Mouse (Mus musculus): ENCODE measurements around the gene Cmss1. TPM values are rescaled to one million over a fixed set of nuclear protein-coding genes. Genes with fewer than 3 reads are reported as not detected.

Gene Cmss1
- total RNA-seq, 2 experiments from 2014 or later = 66.4 to 77.2 TPM

- DNase-seq = peak; percentile 64 to 69
- intact Hi-C loops (cut with DNase I) = loop anchor here (2.0 to 5.0 kb wide), 2 partner anchors 36 to 229 kb away; no protein-coding TSS in a partner anchor
Measured at GRCm38 (mm10) chr16:57362679-57363401, 243.8 kb downstream of the Cmss1 start.

GRCm38 (mm10) chr16:57360785-57361184 lies 245.9 kb downstream of the Cmss1 start:
- no peak for DNase-seq
- intact Hi-C loops (cut with DNase I) = loop anchor here (5.0 kb wide), 1 partner anchor 232 kb away; no protein-coding TSS in a partner anchor

- DNase-seq = no peak
- intact Hi-C loops (cut with DNase I) = no loop called here
Measured at GRCm38 (mm10) chr16:57359251-57359650, 247.4 kb downstream of the Cmss1 start.

GRCm38 (mm10) chr16:57357011-57357410 lies 249.7 kb downstream of the Cmss1 start:
- peak in 1 of 2 experiments; percentile 20 for DNase-seq
- intact Hi-C loops (cut with DNase I) = no loop called here

GRCm38 (mm10) chr16:57356454-57356853 lies 250.2 kb downstream of the Cmss1 start:
- no peak for DNase-seq
- intact Hi-C loops (cut with DNase I) = no loop called here

- intact Hi-C loops (cut with DNase I) = no loop called here
- DNase-seq = no peak
Measured at GRCm38 (mm10) chr16:57353932-57354331, 252.7 kb downstream of the Cmss1 start.

GRCm38 (mm10) chr16:57353166-57353721 lies 253.4 kb downstream of the Cmss1 start:
- DNase-seq = peak in 1 of 2 experiments; percentile 15

GRCm38 (mm10) chr16:57352751-57353150 lies 253.9 kb downstream of the Cmss1 start, which contains the start of gene Filip1l:
Filip1l (plus strand) TSS chr16:57353093.
- DNase-seq = no peak
- intact Hi-C loops (cut with DNase I) = no loop called here

More at GRCm38 (mm10) chr16:57353166-57353721, 253.4 kb downstream of the Cmss1 start:
- intact Hi-C loops (cut with DNase I) = no loop called here

- intact Hi-C loops (cut with DNase I) = no loop called here
- no peak for DNase-seq
Measured at GRCm38 (mm10) chr16:57349689-57350088, 257.0 kb downstream of the Cmss1 start.

GRCm38 (mm10) chr16:57349039-57349438 lies 257.6 kb downstream of the Cmss1 start:
- intact Hi-C loops (cut with DNase I) = no loop called here
- DNase-seq = peak in 1 of 2 experiments; percentile 36

GRCm38 (mm10) chr16:57346258-57346657 lies 260.4 kb downstream of the Cmss1 start:
- intact Hi-C loops (cut with DNase I) = no loop called here
- DNase-seq = no peak

- DNase-seq = no peak
- intact Hi-C loops (cut with DNase I) = no loop called here
Measured at GRCm38 (mm10) chr16:57340613-57340898, 266.1 kb downstream of the Cmss1 start.

- intact Hi-C loops (cut with DNase I) = no loop called here
- DNase-seq = no peak
Measured at GRCm38 (mm10) chr16:57339765-57340612, 266.7 kb downstream of the Cmss1 start.

- intact Hi-C loops (cut with DNase I) = no loop called here
Measured at GRCm38 (mm10) chr16:57336770-57337423, 269.8 kb downstream of the Cmss1 start.

GRCm38 (mm10) chr16:57332301-57332700 lies 274.4 kb downstream of the Cmss1 start:
- no peak for DNase-seq
- intact Hi-C loops (cut with DNase I) = no loop called here

More at GRCm38 (mm10) chr16:57336770-57337423, 269.8 kb downstream of the Cmss1 start:
- no peak for DNase-seq

GRCm38 (mm10) chr16:57330111-57330510 lies 276.6 kb downstream of the Cmss1 start:
- intact Hi-C loops (cut with DNase I) = no loop called here
- no peak for DNase-seq

GRCm38 (mm10) chr16:57329028-57329427 lies 277.6 kb downstream of the Cmss1 start:
- peak; percentile 19 to 26 for DNase-seq
- intact Hi-C loops (cut with DNase I) = no loop called here

GRCm38 (mm10) chr16:57326996-57327395 lies 279.7 kb downstream of the Cmss1 start:
- intact Hi-C loops (cut with DNase I) = loop anchor here (1.0 kb wide), 1 partner anchor 71 kb away; no protein-coding TSS in a partner anchor
- peak; percentile 37 to 66 for DNase-seq

- intact Hi-C loops (cut with DNase I) = no loop called here
- no peak for DNase-seq
Measured at GRCm38 (mm10) chr16:57319284-57320124, 287.2 kb downstream of the Cmss1 start.

Measured in heart, postnatal 36 days (tissue).